Mouse (Mus musculus) midbrain, embryonic 16.5 days (tissue): ENCODE measurements around the gene Axin2. TPM values are rescaled to one million over a fixed set of nuclear protein-coding genes. Genes with fewer than 3 reads are reported as not detected.

Experiments
- ATAC-seq: fragments of 200-750 bp; cut with Nextera tagmentation; 2 replicates; pipeline ENCODE4 v1.8.0; 2017; ENCODE audit warnings: moderate TSS enrichment
- H3K27ac ChIP-seq: fragments of 300-500 bp; sonication (generic); 2 replicates; pipeline ENCODE4 v1.5.1; 2014; ENCODE audit warnings: mild to moderate bottlenecking, low read length, mixed read lengths
- H3K27me3 ChIP-seq: fragments of 300-500 bp; sonication (generic); 2 replicates; pipeline ENCODE4 v1.6.1; 2014; ENCODE audit warnings: low read depth, low read length, mixed read lengths; ENCODE audit not compliant: control insufficient read depth, insufficient read depth
- H3K36me3 ChIP-seq: fragments of 300-500 bp; sonication (generic); 2 replicates; pipeline ENCODE4 v1.6.1; 2014; ENCODE audit warnings: mild to moderate bottlenecking, low read length, moderate library complexity, mixed read lengths; ENCODE audit not compliant: control insufficient read depth, insufficient read depth
- H3K4me1 ChIP-seq: fragments of 300-500 bp; sonication (generic); 2 replicates; pipeline ENCODE4 v1.6.1; 2014; ENCODE audit warnings: mild to moderate bottlenecking, low read length, mixed read lengths; ENCODE audit not compliant: control insufficient read depth, insufficient read depth
- H3K4me2 ChIP-seq: fragments of 300-500 bp; sonication (generic); 2 replicates; pipeline ENCODE4 v1.6.1; 2014; ENCODE audit warnings: mild to moderate bottlenecking, low read length, mixed read lengths
- H3K4me3 ChIP-seq: fragments of 300-500 bp; sonication (generic); 2 replicates; pipeline ENCODE4 v1.5.1; 2014; ENCODE audit warnings: low read depth, mild to moderate bottlenecking, low read length, moderate library complexity, mixed read lengths
- H3K9ac ChIP-seq: fragments of 300-500 bp; sonication (generic); 2 replicates; pipeline ENCODE4 v1.6.1; 2014; ENCODE audit warnings: low read depth, low read length, mixed read lengths
- H3K9me3 ChIP-seq: fragments of 300-500 bp; sonication (generic); replicated peaks from 2 replicates; pipeline ENCODE4 v1.6.1; 2014; ENCODE audit warnings: mild to moderate bottlenecking, low read length, mixed read lengths; ENCODE audit not compliant: control insufficient read depth, poor library complexity, severe bottlenecking
- WGBS: fragments of 180-500 bp; shearing (Covaris S2); extraction: QIAGEN DNeasy Blood & Tissue Kit; methylation state at CpG from one replicate; pipeline ENCODE4 v1.1.7; 2014; 5-methylcytosine and 5-hydroxymethylcytosine counted together
- polyA plus RNA-seq: library from polyadenylated mRNA; unstranded; fragments of >200 nt; fragmentation: Nextera tagmentation; extraction: Ambion mirVana; gene quantifications from 2 replicates; pipeline ENCODE4 v1.2.1, GENCODE M21; 2015

Gene Axin2
- polyA plus RNA-seq, 1 experiment from 2014 or later, result 9.3 TPM

DNA sequence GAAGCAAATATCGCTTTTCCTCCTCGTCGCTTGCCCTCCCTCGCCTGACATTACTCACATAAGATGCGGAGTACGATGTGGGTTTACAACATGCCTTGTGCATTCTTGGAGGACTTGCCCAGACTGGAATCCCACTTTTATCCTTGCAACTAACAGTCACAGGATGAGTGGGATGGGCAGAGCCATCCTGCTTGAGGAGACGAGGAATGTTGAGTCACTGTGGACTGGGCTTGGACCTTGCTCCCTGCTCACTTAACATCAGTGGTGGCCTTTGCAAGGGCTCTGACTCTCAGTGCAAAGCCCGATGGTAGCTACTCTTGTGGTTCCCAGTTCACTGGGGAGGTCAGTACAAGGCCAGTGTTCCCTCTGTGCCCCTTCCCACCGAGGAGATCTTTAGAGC, 22.1 kb upstream of the Axin2 start:
- Histone ChIP-seq H3K4me1 (peaks cover 8% of the 10 kb centered on the region; the same call in 1 of the 2 replicates), H3K9me3 (no peaks in the 10 kb centered on the region), H3K27me3 (peaks cover 2% of the 10 kb centered on the region; the same call in 1 of the 2 replicates), H3K27ac (no peak overlapping the region), H3K4me2 (no peak overlapping the region), H3K4me3 (no peak overlapping the region), H3K9ac (no peak overlapping the region), H3K36me3 (no peaks in the 10 kb centered on the region)
- WGBS, result 80% methylated on average over 9 of the region's 9 CpGs
- no peak for ATAC-seq

DNA sequence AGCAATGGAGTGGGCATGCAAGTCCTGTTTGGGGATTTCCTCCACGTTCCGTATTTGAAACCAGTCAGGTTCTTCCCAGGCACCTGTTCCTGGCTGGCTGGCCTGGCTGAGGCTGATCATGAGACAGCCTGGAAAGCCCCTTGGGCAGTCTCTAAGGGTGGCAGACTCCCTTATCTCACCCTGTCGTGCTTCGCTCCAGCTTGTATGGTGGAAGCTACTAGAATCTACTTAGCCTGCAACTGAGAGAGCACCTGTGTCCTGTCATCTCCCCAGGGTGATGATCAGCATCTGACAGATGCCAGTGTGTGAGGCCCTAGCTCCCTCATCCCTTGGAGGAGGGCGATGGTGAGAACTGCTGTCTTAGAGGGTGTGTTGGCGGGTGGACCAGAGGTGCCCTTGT, 21.7 kb upstream of the Axin2 start:
- no peaks in the 10 kb centered on the region for H3K9me3 ChIP-seq
- H3K27me3 ChIP-seq, result no peaks in the 10 kb centered on the region
- no peak overlapping the region for H3K4me2 ChIP-seq
- peaks cover 4% of the 10 kb centered on the region; the same call in 1 of the 2 replicates for H3K4me1 ChIP-seq
- H3K9ac ChIP-seq, result no peak overlapping the region
- no peaks in the 10 kb centered on the region for H3K36me3 ChIP-seq
- ATAC-seq, result no peak
- no peak overlapping the region for H3K4me3 ChIP-seq
- no peak overlapping the region for H3K27ac ChIP-seq
- 82% methylated on average over 6 of the region's 6 CpGs for WGBS

DNA sequence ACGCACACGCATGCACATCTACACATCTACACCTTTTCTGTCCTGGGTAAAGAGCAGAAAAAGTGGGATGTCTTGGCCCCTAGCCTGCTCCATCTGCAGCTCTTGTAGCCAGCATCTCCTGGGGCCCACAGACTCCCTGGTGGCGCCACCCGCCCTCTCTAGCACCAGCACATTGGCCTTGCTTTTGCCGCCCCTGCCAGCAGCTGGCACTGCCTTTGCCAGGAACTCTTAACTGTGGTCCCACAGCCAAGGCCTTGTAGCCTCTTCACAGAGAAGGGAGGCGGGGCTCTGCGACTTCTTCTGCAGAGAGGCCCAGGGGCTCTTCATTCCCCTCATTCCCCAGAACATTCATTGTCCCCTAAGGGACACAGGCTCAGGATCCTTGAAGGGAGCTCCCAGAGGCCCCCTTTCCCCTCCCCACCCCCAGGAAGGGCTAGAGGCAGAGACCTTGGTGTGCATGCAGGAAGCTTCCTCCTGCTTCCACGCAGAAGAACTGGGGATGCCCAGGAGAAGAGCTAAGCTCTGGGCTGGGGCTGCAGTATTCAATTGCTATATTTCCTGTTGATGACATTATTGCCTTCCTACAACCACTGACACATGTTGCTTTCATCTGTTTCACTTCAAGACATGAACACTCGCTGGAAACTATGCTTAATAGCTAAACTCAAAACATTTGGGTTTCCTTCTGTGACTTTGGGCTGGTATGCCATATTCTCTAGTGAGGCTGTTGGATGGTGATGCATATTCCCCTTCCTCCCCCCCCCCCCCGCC, 19.2 kb upstream of the Axin2 start:
- Histone ChIP-seq H3K27me3 (no peaks in the 10 kb centered on the region), H3K4me3 (no peak overlapping the region), H3K36me3 (no peaks in the 10 kb centered on the region), H3K9ac (no peak overlapping the region), H3K27ac (no peak overlapping the region), H3K4me2 (no peak overlapping the region), H3K9me3 (no peaks in the 10 kb centered on the region), H3K4me1 (no peaks in the 10 kb centered on the region)
- 74% methylated on average over 9 of the region's 10 CpGs for WGBS
- peak; percentile 70; the same call in 1 of the 2 replicates for ATAC-seq

DNA sequence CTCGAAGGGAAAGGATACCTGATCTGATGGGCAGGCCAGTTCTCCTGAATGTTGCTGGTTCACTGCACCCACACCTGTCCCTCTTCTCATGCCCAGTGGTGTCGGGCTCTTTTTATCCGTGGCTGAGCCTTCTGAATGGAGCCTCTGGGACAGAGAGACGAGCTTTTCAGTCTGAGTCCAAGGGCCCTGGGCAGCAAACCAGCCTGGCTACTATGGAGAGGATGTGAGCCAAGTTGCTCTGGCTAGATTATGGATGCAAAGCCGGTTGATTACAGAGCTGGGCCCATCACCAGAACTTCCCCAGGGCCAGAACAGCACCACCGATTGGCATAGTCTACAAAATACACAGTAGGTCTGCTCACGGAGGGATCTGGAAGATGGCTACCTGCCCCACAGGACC, 18.5 kb upstream of the Axin2 start:
- WGBS, result 67% methylated on average over 7 of the region's 7 CpGs
- no peaks in the 10 kb centered on the region for H3K9me3 ChIP-seq
- H3K36me3 ChIP-seq, result no peaks in the 10 kb centered on the region
- no peak overlapping the region for H3K27ac ChIP-seq
- no peaks in the 10 kb centered on the region for H3K27me3 ChIP-seq
- no peaks in the 10 kb centered on the region for H3K4me1 ChIP-seq
- no peak overlapping the region for H3K9ac ChIP-seq
- H3K4me2 ChIP-seq, result no peak overlapping the region
- 0 out of 2 replicates have a peak, but pooled peaks have one; percentile 37 for ATAC-seq
- no peak overlapping the region for H3K4me3 ChIP-seq

- no peak for ATAC-seq
- Histone ChIP-seq H3K4me3 (no peak overlapping the region), H3K36me3 (no peaks in the 10 kb centered on the region), H3K9me3 (no peaks in the 10 kb centered on the region), H3K4me2 (no peak overlapping the region), H3K4me1 (no peaks in the 10 kb centered on the region), H3K9ac (no peak overlapping the region), H3K27me3 (no peaks in the 10 kb centered on the region), H3K27ac (no peak overlapping the region)
- 86% methylated on average over 4 of the region's 4 CpGs for WGBS
Measured at GRCm38 (mm10) chr11:108902303-108902702, 17.8 kb upstream of the Axin2 start.

DNA sequence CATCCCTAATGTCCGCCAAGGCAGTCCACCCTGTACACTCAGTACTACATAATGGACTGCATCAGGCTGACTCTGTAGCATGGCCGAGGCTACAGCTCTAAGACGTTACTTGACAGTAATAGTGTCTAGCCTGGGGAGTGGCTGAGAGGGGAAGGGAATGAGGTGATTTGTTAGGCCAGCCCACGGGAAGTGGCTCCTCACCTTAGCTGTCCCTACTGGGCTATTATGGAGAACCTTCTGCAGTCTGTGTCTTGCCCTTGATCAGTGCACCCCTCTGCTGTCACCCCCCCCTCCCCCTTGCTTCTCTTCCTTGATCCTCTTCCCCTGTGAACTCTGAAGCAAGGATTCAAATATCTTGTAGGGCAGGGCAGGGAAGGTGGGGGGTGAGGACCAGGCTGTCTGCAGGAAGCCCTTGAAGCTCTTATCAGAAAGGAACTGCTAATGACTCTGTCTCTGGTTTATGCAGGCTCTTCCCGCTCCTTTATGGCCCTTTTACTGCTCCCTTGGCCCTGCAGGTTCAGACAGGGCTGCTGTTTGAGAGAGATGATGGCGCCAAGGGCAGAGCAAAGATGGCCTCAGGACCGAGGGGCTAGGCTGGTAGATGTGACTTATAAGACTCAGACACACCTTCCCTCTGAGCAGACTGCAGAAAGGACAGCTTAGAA, 13.4 kb upstream of the Axin2 start:
- Histone ChIP-seq H3K9me3 (no peaks in the 10 kb centered on the region), H3K36me3 (no peaks in the 10 kb centered on the region), H3K4me1 (peaks cover 6% of the 10 kb centered on the region), H3K9ac (no peak overlapping the region), H3K27ac (no peak overlapping the region), H3K4me2 (no peak overlapping the region), H3K4me3 (no peak overlapping the region), H3K27me3 (peaks cover 10% of the 10 kb centered on the region)
- ATAC-seq, result no peak
- WGBS, result 76% methylated on average over 7 of the region's 7 CpGs

DNA sequence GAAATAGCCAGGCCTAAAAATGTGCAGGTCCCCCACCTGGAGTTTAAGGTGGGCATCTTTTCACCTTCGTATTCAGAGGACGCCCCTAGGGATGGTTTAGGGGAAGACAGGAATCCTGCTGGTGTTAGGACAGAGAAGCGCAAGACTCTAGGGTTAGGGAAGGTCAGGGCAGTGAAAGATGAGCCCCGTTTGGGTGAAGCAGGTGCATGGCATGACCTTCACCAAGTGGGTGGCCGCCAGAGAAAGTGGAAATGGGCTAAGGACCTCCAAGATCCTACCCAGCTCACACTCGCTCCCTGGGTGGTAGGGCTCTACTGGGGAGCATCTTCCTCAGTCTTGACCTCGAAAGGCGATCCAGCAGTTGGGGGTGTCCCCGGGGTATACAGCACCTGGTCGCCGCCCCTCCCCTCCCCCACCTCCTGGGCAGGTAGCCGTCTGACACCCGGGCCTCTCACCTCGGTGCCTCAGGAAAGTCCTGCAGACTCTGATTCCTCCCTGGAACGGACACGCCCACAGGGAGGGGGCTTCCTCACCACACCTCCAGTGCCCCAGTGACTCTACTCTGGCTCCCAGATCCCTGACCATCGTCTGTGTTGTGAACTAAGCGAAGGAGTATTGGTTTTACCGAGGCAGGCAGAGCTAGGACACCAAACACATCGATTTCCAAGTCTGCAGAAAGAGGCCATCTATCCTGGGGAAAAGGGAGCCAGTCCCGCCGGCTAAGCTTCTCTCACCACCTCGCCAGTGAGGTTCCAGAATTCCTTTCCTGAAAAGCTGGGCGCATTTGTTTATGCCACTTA, 10.6 kb upstream of the Axin2 start:
- peaks cover 10% of the 10 kb centered on the region for H3K27me3 ChIP-seq
- WGBS, result 15% methylated on average over 24 of the region's 24 CpGs
- ATAC-seq, result 0 out of 2 replicates have a peak, but pooled peaks have one; percentile 17
- H3K4me3 ChIP-seq, result no peak overlapping the region
- H3K9ac ChIP-seq, result 0 out of 2 replicates have a peak overlapping the region, but pooled peaks have one; percentile 25
- peaks cover 6% of the 10 kb centered on the region for H3K4me1 ChIP-seq
- H3K36me3 ChIP-seq, result no peaks in the 10 kb centered on the region
- H3K4me2 ChIP-seq, result no peak overlapping the region
- H3K27ac ChIP-seq, result no peak overlapping the region
- H3K9me3 ChIP-seq, result no peaks in the 10 kb centered on the region; the same call in 1 of the 2 replicates

- Histone ChIP-seq H3K9ac (no peak overlapping the region), H3K27me3 (peaks cover 10% of the 10 kb centered on the region), H3K4me1 (peaks cover 6% of the 10 kb centered on the region), H3K27ac (no peak overlapping the region), H3K4me2 (no peak overlapping the region), H3K36me3 (no peaks in the 10 kb centered on the region), H3K4me3 (no peak overlapping the region), H3K9me3 (no peaks in the 10 kb centered on the region; the same call in 1 of the 2 replicates)
- 14% methylated on average over 14 of the region's 14 CpGs for WGBS
- no peak for ATAC-seq
Measured at GRCm38 (mm10) chr11:108910328-108910886, 9.7 kb upstream of the Axin2 start.
